Mouse (Mus musculus) MEL (cell line): Measurements from ENCODE around the gene Sema6b. TPM values are rescaled to one million over a fixed set of nuclear protein-coding genes. Genes with fewer than 3 reads are reported as not detected.

Experiments used
- DNase-seq: peaks from one replicate; pipeline ENCODE4 v3.0.0; 2011; ENCODE audit warnings: low read depth, low spot score
- H3K27ac ChIP-seq: 2 replicates; pipeline ENCODE4 v1.5.1; 2012; ENCODE audit warnings: low read depth, mild to moderate bottlenecking, control low read depth, low read length, moderate library complexity; ENCODE audit not compliant: control insufficient read depth
- H3K27me3 ChIP-seq, 2 experiments: fragments of 150-350 bp in 1 of 2; sonication (generic) in 1 of 2; 2 replicates each; pipeline ENCODE4 v1.6.1; 2012; ENCODE audit warnings: low read length in 2 of 2, mild to moderate bottlenecking in 2 of 2, improper control_type of control experiment in 1 of 2, moderate library complexity in 1 of 2; ENCODE audit not compliant: insufficient read depth in 2 of 2, control insufficient read depth in 1 of 2
- H3K36me3 ChIP-seq, 2 experiments: 2 replicates each; pipeline ENCODE4 v1.6.1; 2012 to 2014; ENCODE audit warnings: low read length in 2 of 2, improper control_type of control experiment in 1 of 2, inconsistent platforms in 1 of 2, mild to moderate bottlenecking in 1 of 2; ENCODE audit not compliant: insufficient read depth in 2 of 2, control insufficient read depth in 1 of 2
- H3K4me1 ChIP-seq, 2 experiments: fragments of 150-350 bp in 1 of 2; sonication (generic) in 1 of 2; 2 replicates each; pipeline ENCODE4 v1.6.1; 2012; ENCODE audit warnings: low read length in 2 of 2, improper control_type of control experiment in 1 of 2, mild to moderate bottlenecking in 1 of 2; ENCODE audit not compliant: insufficient read depth in 2 of 2, control insufficient read depth in 1 of 2
- H3K4me3 ChIP-seq, 2 experiments: fragments of 150-350 bp in 1 of 2; sonication (generic) in 1 of 2; 2 replicates each; pipeline ENCODE4 v1.5.1; 2012; ENCODE audit warnings: low read depth in 2 of 2, low read length in 2 of 2, mild to moderate bottlenecking in 2 of 2, moderate library complexity in 2 of 2, control low read depth in 1 of 2, improper control_type of control experiment in 1 of 2; ENCODE audit not compliant: control insufficient read depth in 1 of 2, insufficient read depth in 1 of 2
- H3K79me2 ChIP-seq: 2 replicates; pipeline ENCODE4 v1.6.1; 2012; ENCODE audit warnings: mild to moderate bottlenecking, low read length, moderate library complexity; ENCODE audit not compliant: control insufficient read depth, poor library complexity, insufficient read depth
- H3K9ac ChIP-seq: 2 replicates; pipeline ENCODE4 v1.6.1; 2012; ENCODE audit warnings: low read depth, mild to moderate bottlenecking, control low read depth, low read length, moderate library complexity; ENCODE audit not compliant: control insufficient read depth, poor library complexity, severe bottlenecking
- H3K9me3 ChIP-seq: fragments of 150-350 bp; sonication (generic); replicated peaks from 2 replicates; pipeline ENCODE4 v1.6.1; 2012; ENCODE audit warnings: mild to moderate bottlenecking, low read length, improper control_type of control experiment, moderate library complexity; ENCODE audit not compliant: insufficient read depth
- BHLHE40 ChIP-seq: IDR thresholded peaks from 2 replicates; pipeline ENCODE4 v1.6.1; 2012; ENCODE audit warnings: low read depth, mild to moderate bottlenecking, inconsistent platforms, low read length, improper control_type of control experiment, borderline replicate concordance
- CHD1 ChIP-seq: IDR thresholded peaks from 2 replicates; pipeline ENCODE4 v1.6.1; 2012; ENCODE audit warnings: low read depth, mild to moderate bottlenecking, inconsistent platforms, low read length, improper control_type of control experiment
- CTCF ChIP-seq, 3 experiments: IDR thresholded peaks in 2 of 3; conservative IDR thresholded peaks in 1 of 3; 2 replicates each; pipeline ENCODE4 v1.5.1; 2011 to 2012; ENCODE audit warnings: low read length in 3 of 3, low read depth in 2 of 3, mild to moderate bottlenecking in 2 of 3, improper control_type of control experiment in 1 of 3, inconsistent platforms in 1 of 3, mixed read lengths in 1 of 3, moderate library complexity in 1 of 3; ENCODE audit not compliant: control insufficient read depth in 1 of 3, insufficient read depth in 1 of 3, poor library complexity in 1 of 3, severe bottlenecking in 1 of 3
- E2F4 ChIP-seq: IDR thresholded peaks from 2 replicates; pipeline ENCODE4 v1.6.1; 2011; ENCODE audit warnings: low read depth, low read length, improper control_type of control experiment, borderline replicate concordance
- ELF1 ChIP-seq: IDR thresholded peaks from 2 replicates; pipeline ENCODE4 v1.6.1; 2014; ENCODE audit warnings: low read depth, mild to moderate bottlenecking, inconsistent platforms, low read length, improper control_type of control experiment, moderate library complexity
- ETS1 ChIP-seq: IDR thresholded peaks from 2 replicates; pipeline ENCODE4 v1.6.1; 2012; ENCODE audit warnings: low read depth, mild to moderate bottlenecking, inconsistent platforms, low read length, improper control_type of control experiment, moderate library complexity
- GATA1 ChIP-seq: IDR thresholded peaks from 2 replicates; pipeline ENCODE4 v1.6.1; 2011; ENCODE audit warnings: low read depth, low read length, improper control_type of control experiment
- MAX ChIP-seq: IDR thresholded peaks from 2 replicates; pipeline ENCODE4 v1.6.1; 2011; ENCODE audit warnings: low read length, improper control_type of control experiment
- MAZ ChIP-seq: IDR thresholded peaks from 2 replicates; pipeline ENCODE4 v1.6.1; 2012; ENCODE audit warnings: low read depth, mild to moderate bottlenecking, inconsistent platforms, low read length, improper control_type of control experiment
- MEF2A ChIP-seq: IDR thresholded peaks from 2 replicates; pipeline ENCODE4 v1.6.1; 2014; ENCODE audit warnings: low read depth, mild to moderate bottlenecking, inconsistent platforms, low read length, improper control_type of control experiment; ENCODE audit not compliant: poor library complexity, insufficient replicate concordance, severe bottlenecking; ENCODE audit errors: extremely low read depth
- MYB ChIP-seq: IDR thresholded peaks from 2 replicates; pipeline ENCODE4 v1.6.1; 2011; ENCODE audit warnings: mild to moderate bottlenecking, low read depth, low read length, improper control_type of control experiment
- POLR2AphosphoS2 ChIP-seq: IDR thresholded peaks from 2 replicates; pipeline ENCODE4 v1.6.1; 2011; ENCODE audit warnings: low read length, improper control_type of control experiment
- RAD21 ChIP-seq: IDR thresholded peaks from 2 replicates; pipeline ENCODE4 v1.6.1; 2011; ENCODE audit warnings: mild to moderate bottlenecking, low read depth, low read length, improper control_type of control experiment
- RCOR1 ChIP-seq: IDR thresholded peaks from 2 replicates; pipeline ENCODE4 v1.6.1; 2012; ENCODE audit warnings: low read depth, mild to moderate bottlenecking, inconsistent platforms, low read length, improper control_type of control experiment
- ZKSCAN1 ChIP-seq: IDR thresholded peaks from 2 replicates; pipeline ENCODE4 v1.6.1; 2012; ENCODE audit warnings: low read depth, mild to moderate bottlenecking, inconsistent platforms, low read length, improper control_type of control experiment, moderate library complexity
- polyA plus RNA-seq, 2 experiments: library from polyadenylated mRNA; stranded (reverse) in 1 of 2; unstranded in 1 of 2; fragments of >175 nt in 1 of 2; fragments of >200 nt in 1 of 2; gene quantifications; 2 replicates each; pipeline versions ENCODE4 v1.2.1 to v1.2.4; 2012; ENCODE audit warnings: low replicate concordance in 2 of 2, low read depth in 1 of 2; ENCODE audit not compliant: insufficient read length in 2 of 2, insufficient read depth in 1 of 2, missing spikeins in 1 of 2
- total RNA-seq: library from RNA; depleted of rRNA; stranded (reverse); fragments of 300-350 nt; gene quantifications from 2 replicates; pipeline ENCODE4 v1.2.3, GENCODE M21; 2012

The Sema6b gene
- total and polyA plus RNA-seq, 3 experiments, result 7.7 to 16.8 TPM; not detected in 1

- TF ChIP-seq RAD21 (no peak), CTCF (IDR thresholded peaks at IDR 0.05 in 2 of 3, conservative IDR thresholded peaks at IDR 0.05 in 1 of 3; ENCODE audit: control insufficient read depth in 1 of 3, insufficient read depth in 1 of 3, low read depth in 2 of 3, low read length in 3 of 3, poor library complexity in 1 of 3, severe bottlenecking in 1 of 3) (no peak), BHLHE40 (no peak), ELF1 (no peak), CHD1 (no peak), MYB (no peak), GATA1 (no peak), POLR2AphosphoS2 (no peak), ZKSCAN1 (no peak), E2F4 (no peak)
- H3K4me3 ChIP-seq, result no peak overlapping the region
- no peaks in the 10 kb centered on the region for H3K36me3 ChIP-seq
- no peak for DNase-seq
- H3K27ac ChIP-seq, result no peak overlapping the region
- H3K9ac ChIP-seq, result no peak overlapping the region
- H3K79me2 ChIP-seq, result no peaks in the 10 kb centered on the region
- H3K27me3 ChIP-seq, result no peaks in the 10 kb centered on the region
- H3K4me1 ChIP-seq, result no peaks in the 10 kb centered on the region
- H3K9me3 ChIP-seq, result no peaks in the 10 kb centered on the region
Observed at GRCm38 (mm10) chr17:56123161-56123560, 17.0 kb downstream of the Sema6b start.

DNA sequence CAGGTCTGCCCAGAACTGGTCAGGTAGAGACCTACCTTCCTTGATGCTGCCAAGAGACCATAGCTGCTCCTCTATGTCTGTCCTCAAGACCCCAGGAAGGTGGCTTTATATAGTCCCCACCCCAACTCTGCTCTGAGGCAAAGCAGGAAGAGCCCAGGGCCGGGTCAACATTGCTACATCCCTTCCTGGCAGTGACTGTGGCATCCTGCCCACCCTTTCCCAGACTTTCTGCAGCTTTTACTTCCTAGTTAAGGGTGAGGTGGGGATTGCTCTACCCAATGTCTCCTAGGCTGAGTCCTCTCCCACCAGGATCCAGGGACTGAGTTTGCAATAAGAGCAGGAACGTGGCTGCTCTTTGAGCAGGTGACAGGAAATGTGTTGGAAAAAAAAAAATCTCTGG is 18.3 kb downstream of the Sema6b start, which contains the start of gene Lrg1:
Lrg1 (minus strand) TSS at position 176 of the 400 bp plus-strand sequence.
- Histone ChIP-seq H3K79me2 (no peaks in the 10 kb centered on the region), H3K4me1 (no peaks in the 10 kb centered on the region), H3K9ac (no peak within 1 kb of the TSS), H3K27ac (no peak within 1 kb of the TSS), H3K4me3 (no peak within 1 kb of the TSS), H3K9me3 (no peaks in the 10 kb centered on the region)
- no peak for DNase-seq
- TF ChIP-seq ELF1 (no peak), GATA1 (no peak), MEF2A (no peak), MAX (no peak), MYB (no peak), RCOR1 (no peak)
- TF ChIP-seq, all 39 proteins: peak for 0
- H3K27me3 ChIP-seq, result no peaks in the 10 kb centered on the region
- no peaks in the 10 kb centered on the region for H3K36me3 ChIP-seq

- H3K4me1 ChIP-seq, result no peaks in the 10 kb centered on the region
Observed at GRCm38 (mm10) chr17:56119981-56120880, 19.9 kb downstream of the Sema6b start.

More at GRCm38 (mm10) chr17:56119981-56120880, 19.9 kb downstream of the Sema6b start:
- Histone ChIP-seq H3K36me3 (no peaks in the 10 kb centered on the region), H3K9me3 (no peaks in the 10 kb centered on the region), H3K79me2 (no peaks in the 10 kb centered on the region), H3K9ac (no peak overlapping the region), H3K27ac (no peak overlapping the region), H3K4me3 (no peak overlapping the region), H3K27me3 (no peaks in the 10 kb centered on the region)
- TF ChIP-seq MYB (no peak), MAZ (no peak), ETS1 (no peak), RCOR1 (no peak)
- DNase-seq, result no peak
